Mouse (Mus musculus): ENCODE measurements around the gene Nmu.

GRCm38 (mm10) chr5:76346137-76346536 lies 17.5 kb downstream of the Nmu start:
- TF ChIP-seq CTCF (IDR thresholded peaks at IDR 0.05; ENCODE audit: control insufficient read depth, insufficient read depth, insufficient read length) (no peak), MAX (IDR thresholded peaks at IDR 0.05) (peak; percentile 26), MYOG (IDR thresholded peaks at IDR 0.05; ENCODE audit: control insufficient read depth, extremely low read depth, insufficient read length) (no peak)
